Mouse (Mus musculus): ENCODE measurements around the gene Rdm1. TPM values are rescaled to one million over a fixed set of nuclear protein-coding genes. Genes with fewer than 3 reads are reported as not detected.

The Rdm1 gene
- polyA plus RNA-seq, 1 experiment from 2014 or later, result 11.1 TPM

DNA sequence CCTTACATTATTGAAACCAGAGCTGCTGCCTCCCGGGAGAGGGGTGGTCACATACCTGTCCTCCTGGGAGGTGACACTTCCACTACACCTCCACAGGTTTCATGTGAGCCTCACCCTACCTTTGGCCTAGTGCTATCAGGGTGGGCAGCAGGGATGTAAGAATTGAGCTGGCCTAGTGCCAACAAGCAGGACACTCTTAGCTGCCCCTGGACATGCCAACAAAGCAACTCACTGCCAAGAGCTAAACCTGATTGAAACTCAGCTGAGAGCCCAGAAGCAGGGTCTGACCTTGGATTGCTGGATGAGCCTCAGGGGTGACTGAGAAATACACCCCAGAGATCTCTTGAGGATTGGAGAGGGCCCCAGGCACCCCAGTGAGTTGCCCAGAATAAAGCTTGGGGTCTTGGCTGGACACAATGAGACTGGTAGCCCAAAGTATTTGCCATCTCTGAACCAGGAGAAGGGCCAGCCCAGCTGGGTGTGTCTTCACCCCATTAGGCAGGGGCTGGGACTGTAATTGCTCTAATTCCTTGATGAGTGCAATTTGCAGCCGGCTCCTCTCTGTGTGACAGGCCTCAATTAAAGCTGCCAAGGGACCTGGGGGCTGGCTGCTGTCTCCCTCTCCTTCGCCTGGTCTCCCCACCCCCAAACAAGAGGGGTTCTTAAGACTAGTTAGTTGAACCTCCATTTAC, 53.8 kb downstream of the Rdm1 start:
- H3K27me3 ChIP-seq (replicated peaks), result no peaks in the 10 kb centered on the region
- no peak overlapping the region for H3K4me2 ChIP-seq
- H3K4me3 ChIP-seq, result no peak overlapping the region
- 33% methylated on average over 3 of the region's 3 CpGs for WGBS
- H3K4me1 ChIP-seq, result peaks cover 5% of the 10 kb centered on the region; the same call in 1 of the 2 replicates
- no peak overlapping the region for H3K27ac ChIP-seq
- ATAC-seq (replicated peaks), result no peak
- no peaks in the 10 kb centered on the region for H3K36me3 ChIP-seq (replicated peaks)
- H3K9ac ChIP-seq, result no peak overlapping the region
- H3K9me3 ChIP-seq, result no peaks in the 10 kb centered on the region

DNA sequence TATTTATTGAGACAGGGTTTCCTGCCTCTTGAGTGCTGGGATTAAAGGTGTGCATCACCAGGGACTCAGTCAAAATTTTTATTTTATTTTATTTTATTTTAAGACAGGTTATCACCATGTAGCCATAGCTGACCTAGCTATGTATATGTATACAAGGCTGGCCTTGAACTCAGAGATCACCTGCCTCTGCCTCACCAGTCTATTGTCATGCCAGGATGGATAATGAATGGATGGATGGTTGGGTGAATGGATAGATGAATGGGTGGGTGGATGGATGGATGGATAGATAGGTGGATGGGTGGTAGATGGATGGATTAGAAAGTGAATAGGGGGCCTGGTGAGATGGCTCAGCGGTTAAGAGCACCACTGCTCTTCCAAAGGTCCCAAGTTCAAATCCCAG, 55.0 kb downstream of the Rdm1 start:
- no peaks in the 10 kb centered on the region for H3K9me3 ChIP-seq
- H3K36me3 ChIP-seq (replicated peaks), result no peaks in the 10 kb centered on the region
- no peak overlapping the region for H3K4me2 ChIP-seq
- no peak overlapping the region for H3K4me3 ChIP-seq
- H3K4me1 ChIP-seq, result peaks cover 5% of the 10 kb centered on the region; the same call in 1 of the 2 replicates
- H3K9ac ChIP-seq, result no peak overlapping the region
- H3K27ac ChIP-seq, result no peak overlapping the region
- no peaks in the 10 kb centered on the region for H3K27me3 ChIP-seq (replicated peaks)
- WGBS, result 76% methylated on average over 1 of the region's 1 CpGs
- ATAC-seq (replicated peaks), result no peak

DNA sequence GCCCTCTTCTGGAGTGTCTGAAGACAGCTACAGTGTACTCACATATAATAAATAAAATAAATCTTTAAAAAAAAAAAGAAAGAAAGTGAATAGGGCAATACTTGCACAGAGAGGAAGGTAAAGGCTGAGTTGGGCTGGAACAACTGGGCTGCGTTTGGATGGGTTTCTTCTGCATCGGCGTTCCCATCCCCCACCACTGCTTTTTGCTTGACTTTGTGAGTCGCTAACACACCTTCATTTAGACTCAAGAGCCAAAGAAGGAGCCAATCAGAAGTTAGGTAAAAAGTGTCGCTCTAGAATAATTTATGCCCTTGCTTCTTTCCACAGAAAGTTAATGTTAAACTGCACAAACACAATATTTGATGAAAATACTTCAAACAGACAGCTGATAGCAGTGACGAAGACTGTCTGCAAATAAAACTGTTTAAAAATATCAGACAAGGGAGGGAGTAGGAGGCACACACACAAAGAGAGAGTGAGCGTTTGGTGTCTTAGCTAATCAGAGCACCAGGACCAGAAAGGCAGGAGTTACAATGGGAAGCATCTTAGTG, 55.5 kb downstream of the Rdm1 start:
- no peaks in the 10 kb centered on the region for H3K36me3 ChIP-seq (replicated peaks)
- H3K27ac ChIP-seq, result no peak overlapping the region
- 78% methylated on average over 7 of the region's 7 CpGs for WGBS
- H3K9me3 ChIP-seq, result no peaks in the 10 kb centered on the region
- H3K9ac ChIP-seq, result no peak overlapping the region
- no peak for ATAC-seq (replicated peaks)
- peaks cover 8% of the 10 kb centered on the region for H3K4me1 ChIP-seq
- no peaks in the 10 kb centered on the region for H3K27me3 ChIP-seq (replicated peaks)
- H3K4me2 ChIP-seq, result no peak overlapping the region
- no peak overlapping the region for H3K4me3 ChIP-seq

Other genes with a start within 250 kb of the Rdm1 start
- gene Aarsd1, start 209.6 kb upstream of the Rdm1 start, polyA plus RNA-seq (2015; fragmentation: Nextera tagmentation; extraction: Ambion mirVana), result 103 and 108 TPM in 2 replicates
- 8.3 and 8.7 TPM in 2 replicates for gene Gm27029, start 202.4 kb upstream of the Rdm1 start, polyA plus RNA-seq (2015; fragmentation: Nextera tagmentation; extraction: Ambion mirVana)
- 31.7 and 34.9 TPM in 2 replicates for gene Rundc1, start 202.1 kb upstream of the Rdm1 start, polyA plus RNA-seq (2015; fragmentation: Nextera tagmentation; extraction: Ambion mirVana)
- 1.7 and 2.0 TPM in 2 replicates for gene Ptges3l, start 201.9 kb upstream of the Rdm1 start, polyA plus RNA-seq (2015; fragmentation: Nextera tagmentation; extraction: Ambion mirVana)
- gene Rpl27, start 184.9 kb upstream of the Rdm1 start, polyA plus RNA-seq (2015; fragmentation: Nextera tagmentation; extraction: Ambion mirVana), result 197 and 212 TPM in 2 replicates
- 3.9 and 4.0 TPM in 2 replicates for gene Ifi35, start 178.8 kb upstream of the Rdm1 start, polyA plus RNA-seq (2015; fragmentation: Nextera tagmentation; extraction: Ambion mirVana)
- 68.3 and 77.4 TPM in 2 replicates for gene Rnd2, start 162.2 kb upstream of the Rdm1 start, polyA plus RNA-seq (2015; fragmentation: Nextera tagmentation; extraction: Ambion mirVana)
- 128 and 133 TPM in 2 replicates for gene Vat1, start 161.0 kb upstream of the Rdm1 start, polyA plus RNA-seq (2015; fragmentation: Nextera tagmentation; extraction: Ambion mirVana)
- 1.5 and 2.8 TPM in 2 replicates for gene Brca1, start 75.2 kb upstream of the Rdm1 start, polyA plus RNA-seq (2015; fragmentation: Nextera tagmentation; extraction: Ambion mirVana)
- 102 and 103 TPM in 2 replicates for gene Nbr1, start 75.0 kb upstream of the Rdm1 start, polyA plus RNA-seq (2015; fragmentation: Nextera tagmentation; extraction: Ambion mirVana)
- gene Tmem106a, start 45.0 kb upstream of the Rdm1 start, polyA plus RNA-seq (2015; fragmentation: Nextera tagmentation; extraction: Ambion mirVana), result 3.1 and 4.5 TPM in 2 replicates
- not detected in 2 replicates for gene Gm11634, start 27.9 kb upstream of the Rdm1 start, polyA plus RNA-seq (2015; fragmentation: Nextera tagmentation; extraction: Ambion mirVana)
- gene Arl4d, start 38.3 kb downstream of the Rdm1 start, polyA plus RNA-seq (2015; fragmentation: Nextera tagmentation; extraction: Ambion mirVana), result 5.0 and 7.8 TPM in 2 replicates
- gene Dhx8, start 105.7 kb downstream of the Rdm1 start, polyA plus RNA-seq (2015; fragmentation: Nextera tagmentation; extraction: Ambion mirVana), result 31.1 and 33.9 TPM in 2 replicates
- gene Etv4, start 158.2 kb downstream of the Rdm1 start, polyA plus RNA-seq (2015; fragmentation: Nextera tagmentation; extraction: Ambion mirVana), result 5.9 and 7.5 TPM in 2 replicates